Comparison of ENCODE assay signal across 16 mouse cellular contexts in the genomic region with DNA sequence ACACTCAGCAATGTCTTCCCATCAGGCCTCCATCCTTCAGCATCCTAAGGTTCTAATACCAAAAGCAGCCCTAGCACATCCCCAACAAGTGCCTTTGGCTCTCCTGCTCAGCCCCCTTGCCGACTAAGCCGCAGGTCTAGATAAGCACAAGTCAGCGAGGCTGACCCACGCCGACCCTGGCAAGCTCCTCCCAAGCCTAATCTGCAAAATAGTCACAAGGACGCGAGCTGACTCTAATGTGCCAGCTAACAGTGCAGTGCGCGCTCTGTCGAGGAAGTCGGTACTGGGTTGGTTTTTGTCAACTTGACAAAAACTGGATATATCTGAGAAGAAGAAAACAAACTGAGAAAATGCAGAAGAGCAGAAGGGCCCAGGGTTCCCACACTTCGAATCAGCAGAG. TPM values are rescaled to one million over a fixed set of nuclear protein-coding genes. Genes with fewer than 3 reads are reported as not detected.
A peak's percentile ranks its signal among the peaks of the same experiment; 100 is the strongest.
DNase-seq lines count a peak whose midpoint lies in the region; ATAC-seq lines count a peak whose summit lies in the region.
"Had no signal": no experiment of that assay in that cellular context is flagged by ENCODE, and none has a peak within 500 bp of the region (broad histone marks: within the 10 kb centered on the region; RNA-seq: fewer than 3 reads in every experiment).

No protein-coding gene starts in this region.

- no peaks in the 10 kb centered on the region for H3K27me3 ChIP-seq in midbrain, embryonic 10.5 days (ENCODE audit: low read depth, poor library complexity, severe bottlenecking)
- no peaks in the 10 kb centered on the region for H3K27me3 ChIP-seq in midbrain, embryonic 14.5 days (ENCODE audit: control insufficient read depth, insufficient read depth, low read length)
- no peaks in the 10 kb centered on the region; the same call in 1 of the 2 replicates for H3K27me3 ChIP-seq in heart, embryonic 14.5 days (ENCODE audit: control insufficient read depth, insufficient read depth, low read length)
- H3K27me3 ChIP-seq: hindbrain, embryonic 15.5 days; limb, embryonic 13.5 days had no signal

- ATAC-seq in midbrain, embryonic 14.5 days (ENCODE audit: low FRiP score, low TSS enrichment), result no peak
- peak; percentile 68; the same call in 1 of the 2 replicates for ATAC-seq in heart, embryonic 14.5 days (ENCODE audit: insufficient number of reproducible peaks, insufficient read depth, low FRiP score, low read depth)
- peak; percentile 88 for ATAC-seq in megakaryocyte-erythroid progenitor cell, adult 5-6 weeks (replicated peaks; ENCODE audit: low FRiP score, low TSS enrichment, poor library complexity, severe bottlenecking)

- no peaks in the 10 kb centered on the region for H3K9me3 ChIP-seq in midbrain, embryonic 10.5 days (replicated peaks)
- H3K9me3 ChIP-seq in midbrain, embryonic 14.5 days (ENCODE audit: control insufficient read depth, low read length), result no peaks in the 10 kb centered on the region
- no peaks in the 10 kb centered on the region for H3K9me3 ChIP-seq in heart, embryonic 14.5 days (ENCODE audit: control insufficient read depth, low read length)
- H3K9me3 ChIP-seq: hindbrain, embryonic 15.5 days; limb, embryonic 13.5 days had no signal

- peaks cover 71% of the 10 kb centered on the region for H3K4me1 ChIP-seq in midbrain, embryonic 10.5 days
- H3K4me1 ChIP-seq in midbrain, embryonic 14.5 days (ENCODE audit: control insufficient read depth, insufficient read depth, low read length), result peaks cover 33% of the 10 kb centered on the region
- H3K4me1 ChIP-seq in heart, embryonic 14.5 days (ENCODE audit: control insufficient read depth in 2 of 2, insufficient read depth in 2 of 2, low read length in 2 of 2), result peaks cover 12 to 18% of the 10 kb centered on the region in 2 experiments

- H3K4me3 ChIP-seq in midbrain, embryonic 10.5 days, result no peak overlapping the region
- H3K4me3 ChIP-seq in midbrain, embryonic 14.5 days (replicated peaks; ENCODE audit: low read depth, low read length), result no peak overlapping the region
- H3K4me3 ChIP-seq in heart, embryonic 14.5 days (ENCODE audit: control insufficient read depth in 1 of 2, insufficient read depth in 1 of 2, low read depth in 1 of 2, low read length in 2 of 2), result no peak overlapping the region
- H3K4me3 ChIP-seq: hindbrain, embryonic 15.5 days; left cerebral cortex, adult 2 months; limb, embryonic 13.5 days had no signal

- H3K27ac ChIP-seq in midbrain, embryonic 10.5 days (replicated peaks), result peak overlapping the region; percentile 52; the same call in 1 of the 2 replicates
- no peak overlapping the region for H3K27ac ChIP-seq in midbrain, embryonic 14.5 days (replicated peaks; ENCODE audit: low read depth, low read length)
- H3K27ac ChIP-seq in heart, embryonic 14.5 days (replicated peaks in 1 of 2; ENCODE audit: control insufficient read depth in 1 of 2, insufficient read depth in 1 of 2, low read depth in 2 of 2, low read length in 2 of 2), result no peak overlapping the region
- H3K27ac ChIP-seq: hindbrain, embryonic 15.5 days; left cerebral cortex, adult 2 months; limb, embryonic 13.5 days had no signal

- no peak overlapping the region; the same call in 1 of the 2 replicates for H3K9ac ChIP-seq in midbrain, embryonic 14.5 days (replicated peaks; ENCODE audit: low read length)
- H3K9ac ChIP-seq in heart, embryonic 14.5 days (ENCODE audit: low read length), result 0 out of 2 replicates have a peak overlapping the region, but pooled peaks have one; percentile 17
- H3K9ac ChIP-seq: hindbrain, embryonic 15.5 days; limb, embryonic 13.5 days had no signal

- H3K4me2 ChIP-seq in midbrain, embryonic 14.5 days (ENCODE audit: low read length), result no peak overlapping the region
- H3K4me2 ChIP-seq in heart, embryonic 14.5 days (ENCODE audit: low read length), result peak overlapping the region; percentile 34
- H3K4me2 ChIP-seq: hindbrain, embryonic 15.5 days; limb, embryonic 13.5 days had no signal

- DNase-seq in midbrain, embryonic 10.5 days (ENCODE audit: low spot score), result no peak
- DNase-seq in midbrain, embryonic 14.5 days, result no peak
- DNase-seq in adrenal gland, postnatal 25 days, result peak; percentile 65
- no peak for DNase-seq in cerebellum, adult 9-11 months
- no peak for DNase-seq in urinary bladder, postnatal 4 days (ENCODE audit: low spot score in 2 of 2)
- DNase-seq in natural killer cell, adult 2 months (ENCODE audit: low spot score in 2 of 2), result no peak
- DNase-seq: cerebellum, postnatal 10 days; gastrocnemius, postnatal 36 days; kidney, adult 9 months; thymus, postnatal 4 days had no signal

- 37% methylated on average over 12 of the region's 12 CpGs for WGBS in midbrain, embryonic 10.5 days
- WGBS in midbrain, embryonic 14.5 days, result 40% methylated on average over 12 of the region's 12 CpGs
- 2% methylated on average over 12 of the region's 12 CpGs for WGBS in heart, embryonic 14.5 days

- H3K36me3 ChIP-seq in midbrain, embryonic 10.5 days, result no peaks in the 10 kb centered on the region
- H3K36me3 ChIP-seq in midbrain, embryonic 14.5 days (ENCODE audit: control insufficient read depth, insufficient read depth, low read length), result no peaks in the 10 kb centered on the region
- H3K36me3 ChIP-seq in heart, embryonic 14.5 days (ENCODE audit: control insufficient read depth, insufficient read depth, low read length), result no peaks in the 10 kb centered on the region
- H3K36me3 ChIP-seq: G1E; hindbrain, embryonic 15.5 days; limb, embryonic 13.5 days had no signal

RNA-seq across cellular contexts. Expression of a gene that starts 53.5 kb away (rescaled TPM):
- 11.4 and 13.3 TPM in 2 replicates for polyA plus RNA-seq in midbrain, embryonic 10.5 days (2016; fragmentation: Nextera tagmentation; extraction: Ambion mirVana)
- 14.1 and 16.4 TPM in 2 replicates for polyA plus RNA-seq in midbrain, embryonic 14.5 days (2014; fragmentation: Nextera tagmentation; extraction: Ambion mirVana)
- 25.0 and 26.8 TPM in 2 replicates for total RNA-seq in adrenal gland, postnatal 25 days (2021)
- 3.6 and 4.1 TPM in 2 replicates for polyA plus RNA-seq in heart, embryonic 14.5 days (2014; fragmentation: Nextera tagmentation; extraction: Ambion mirVana)
- 9.0 and 15.9 TPM in 2 replicates for total RNA-seq in megakaryocyte-erythroid progenitor cell, adult 5-6 weeks (2014; fragmentation: Nextera tagmentation)
- total RNA-seq in megakaryocyte-erythroid progenitor cell, adult 5-6 weeks (2017), result 5.0 and 7.5 TPM in 2 replicates
